Mouse (Mus musculus) erythroblast, embryonic 14.5 days (primary cell): ENCODE measurements around the gene B4galnt1. TPM values are rescaled to one million over a fixed set of nuclear protein-coding genes. Genes with fewer than 3 reads are reported as not detected.
"Not testable (repeated sequence)": the region's sequence is repeated elsewhere in the genome, so short reads cannot be mapped to it uniquely, and the experiment has no call there.

ENCODE experiments used
- H3K27me3 ChIP-seq: 2 replicates; pipeline ENCODE4 v1.6.1; 2012; ENCODE audit warnings: inconsistent platforms; ENCODE audit not compliant: control insufficient read depth
- H3K36me3 ChIP-seq: 2 replicates; pipeline ENCODE4 v1.6.1; 2012; ENCODE audit warnings: mild to moderate bottlenecking, inconsistent platforms; ENCODE audit not compliant: control insufficient read depth
- H3K4me1 ChIP-seq: 2 replicates; pipeline ENCODE4 v1.6.1; 2012; ENCODE audit warnings: inconsistent platforms; ENCODE audit not compliant: control insufficient read depth
- H3K4me3 ChIP-seq: replicated peaks from 2 replicates; pipeline ENCODE3; 2012; ENCODE audit warnings: moderate library complexity, mild to moderate bottlenecking, inconsistent platforms
- H3K9me3 ChIP-seq: 2 replicates; pipeline ENCODE4 v1.6.1; 2012; ENCODE audit warnings: low read length, inconsistent platforms, mixed read lengths; ENCODE audit not compliant: control insufficient read depth
- GATA1 ChIP-seq: IDR thresholded peaks from 2 replicates; pipeline ENCODE4 v1.6.1; 2012; ENCODE audit warnings: low read length, inconsistent platforms, mixed read lengths
- TAL1 ChIP-seq: IDR thresholded peaks from 3 replicates; pipeline ENCODE4 v1.6.1; 2012; ENCODE audit warnings: low read length, inconsistent platforms, mixed read lengths
- polyA plus RNA-seq: library from polyadenylated mRNA; stranded (reverse); fragments of >175 nt; gene quantifications from 2 replicates; pipeline ENCODE4 v1.2.3, GENCODE M21; 2012

Gene B4galnt1
- polyA plus RNA-seq, 1 experiment: 0.56 TPM

GRCm38 (mm10) chr10:127125210-127126001, 39.6 kb upstream of the B4galnt1 start:
- peaks cover 66% of the 10 kb centered on the region for H3K4me1 ChIP-seq
- no peaks in the 10 kb centered on the region for H3K27me3 ChIP-seq
- TF ChIP-seq TAL1 (no peak), GATA1 (no peak)
- H3K4me3 ChIP-seq: no peak overlapping the region
- no peaks in the 10 kb centered on the region for H3K36me3 ChIP-seq
- H3K9me3 ChIP-seq: no peaks in the 10 kb centered on the region

GRCm38 (mm10) chr10:127126579-127126978, 38.4 kb upstream of the B4galnt1 start:
- H3K4me3 ChIP-seq: no peak overlapping the region
- no peak for TF ChIP-seq TAL1

GRCm38 (mm10) chr10:127127711-127128279, 37.2 kb upstream of the B4galnt1 start:
- Histone ChIP-seq H3K4me1 (peaks cover 47% of the 10 kb centered on the region), H3K4me3 (no peak overlapping the region), H3K9me3 (no peaks in the 10 kb centered on the region), H3K27me3 (no peaks in the 10 kb centered on the region), H3K36me3 (no peaks in the 10 kb centered on the region)
- TF ChIP-seq GATA1 (no peak), TAL1 (no peak)

More at GRCm38 (mm10) chr10:127126579-127126978, 38.4 kb upstream of the B4galnt1 start:
- Histone ChIP-seq H3K36me3 (no peaks in the 10 kb centered on the region), H3K9me3 (no peaks in the 10 kb centered on the region), H3K4me1 (peaks cover 57% of the 10 kb centered on the region), H3K27me3 (no peaks in the 10 kb centered on the region)

GRCm38 (mm10) chr10:127129431-127129830, 35.6 kb upstream of the B4galnt1 start:
- H3K27me3 ChIP-seq: no peaks in the 10 kb centered on the region
- TF ChIP-seq TAL1 (no peak), GATA1 (no peak)
- H3K4me3 ChIP-seq: no peak overlapping the region
- peaks cover 38% of the 10 kb centered on the region for H3K4me1 ChIP-seq
- no peaks in the 10 kb centered on the region for H3K9me3 ChIP-seq
- no peaks in the 10 kb centered on the region for H3K36me3 ChIP-seq

- no peak for TF ChIP-seq GATA1
- no peak for TF ChIP-seq TAL1
- Histone ChIP-seq H3K4me3 (no peak overlapping the region), H3K27me3 (no peaks in the 10 kb centered on the region)
Measured at GRCm38 (mm10) chr10:127132469-127132868, 32.6 kb upstream of the B4galnt1 start.

DNA sequence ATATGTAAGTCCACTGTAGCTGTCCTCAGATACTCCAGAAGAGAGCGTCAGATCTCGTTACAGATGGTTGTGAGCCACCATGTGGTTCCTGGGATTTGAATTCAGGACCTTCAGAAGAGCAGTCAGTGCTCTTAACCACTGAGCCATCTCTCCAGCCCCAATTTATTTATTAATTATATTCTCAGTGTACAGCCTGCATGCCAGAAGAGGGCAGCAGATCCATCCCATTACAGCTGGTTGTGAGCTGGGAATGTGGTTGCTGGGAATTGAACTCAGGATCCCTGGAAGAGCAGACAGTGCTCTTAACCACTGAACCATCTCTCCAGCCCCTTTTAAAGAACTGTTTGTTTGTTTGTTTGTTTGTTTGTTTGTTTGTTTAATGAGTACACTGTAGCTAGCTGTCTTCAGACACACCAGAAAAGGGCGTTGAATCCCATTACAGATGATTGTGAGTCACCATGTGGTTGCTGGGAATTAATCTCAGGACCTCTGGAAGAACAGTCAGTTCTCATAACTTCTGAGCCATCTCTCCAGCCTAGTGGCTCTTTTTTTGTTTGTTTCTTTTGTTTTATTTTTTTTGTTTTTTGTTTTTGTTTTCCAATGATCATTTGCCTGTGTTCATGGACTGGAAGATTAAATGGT, 30.5 kb upstream of the B4galnt1 start:
- not testable (repeated sequence) for H3K9me3 ChIP-seq, H3K4me3 ChIP-seq, H3K36me3 ChIP-seq, H3K27me3 ChIP-seq
- H3K4me1 ChIP-seq: peaks cover 30% of the 10 kb centered on the region

More at GRCm38 (mm10) chr10:127132469-127132868, 32.6 kb upstream of the B4galnt1 start:
- H3K36me3 ChIP-seq: no peaks in the 10 kb centered on the region
- H3K4me1 ChIP-seq: peaks cover 33% of the 10 kb centered on the region
- no peaks in the 10 kb centered on the region for H3K9me3 ChIP-seq

GRCm38 (mm10) chr10:127135118-127135836, 29.7 kb upstream of the B4galnt1 start:
- Histone ChIP-seq H3K4me3 (no peak overlapping the region), H3K4me1 (peaks cover 30% of the 10 kb centered on the region), H3K9me3 (no peaks in the 10 kb centered on the region), H3K27me3 (no peaks in the 10 kb centered on the region), H3K36me3 (no peaks in the 10 kb centered on the region)
- TF ChIP-seq GATA1 (no peak), TAL1 (no peak)

DNA sequence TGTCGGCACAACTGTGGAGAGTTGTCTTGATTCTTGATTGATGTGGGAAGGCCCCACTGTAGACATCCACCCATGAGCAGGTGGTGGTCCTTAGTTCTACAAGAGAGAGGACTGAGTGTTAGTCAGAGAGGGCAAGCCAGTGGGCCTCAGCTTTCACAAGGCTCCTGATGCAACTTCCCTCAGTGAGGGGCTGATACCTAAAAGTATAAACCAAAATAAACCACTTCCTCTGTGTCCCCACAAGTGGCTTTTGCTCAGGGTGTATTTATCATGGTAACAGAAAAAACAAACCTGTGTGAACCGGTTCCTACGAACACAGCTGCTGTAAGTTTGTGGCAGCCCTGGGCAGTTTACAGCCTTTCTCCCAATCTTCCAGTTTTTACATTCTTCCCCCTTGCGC, 28.5 kb upstream of the B4galnt1 start:
- Histone ChIP-seq H3K9me3 (no peaks in the 10 kb centered on the region), H3K4me3 (no peak overlapping the region), H3K4me1 (peaks cover 30% of the 10 kb centered on the region), H3K36me3 (no peaks in the 10 kb centered on the region), H3K27me3 (no peaks in the 10 kb centered on the region)
- no peak for TF ChIP-seq GATA1
- TF ChIP-seq TAL1: no peak

GRCm38 (mm10) chr10:127137896-127138295, 27.1 kb upstream of the B4galnt1 start:
- no peak for TF ChIP-seq GATA1
- no peak for TF ChIP-seq TAL1
- H3K36me3 ChIP-seq: no peaks in the 10 kb centered on the region
- H3K4me3 ChIP-seq: no peak overlapping the region
- no peaks in the 10 kb centered on the region; the same call in 1 of the 2 replicates for H3K9me3 ChIP-seq
- no peaks in the 10 kb centered on the region for H3K27me3 ChIP-seq
- H3K4me1 ChIP-seq: peaks cover 28% of the 10 kb centered on the region
